Mouse (Mus musculus): Measurements from ENCODE around the gene Cttnbp2nl. TPM values are rescaled to one million over a fixed set of nuclear protein-coding genes. Genes with fewer than 3 reads are reported as not detected.

The Cttnbp2nl gene
- polyA plus RNA-seq, 1 experiment from 2014 or later, result 25.8 TPM

DNA sequence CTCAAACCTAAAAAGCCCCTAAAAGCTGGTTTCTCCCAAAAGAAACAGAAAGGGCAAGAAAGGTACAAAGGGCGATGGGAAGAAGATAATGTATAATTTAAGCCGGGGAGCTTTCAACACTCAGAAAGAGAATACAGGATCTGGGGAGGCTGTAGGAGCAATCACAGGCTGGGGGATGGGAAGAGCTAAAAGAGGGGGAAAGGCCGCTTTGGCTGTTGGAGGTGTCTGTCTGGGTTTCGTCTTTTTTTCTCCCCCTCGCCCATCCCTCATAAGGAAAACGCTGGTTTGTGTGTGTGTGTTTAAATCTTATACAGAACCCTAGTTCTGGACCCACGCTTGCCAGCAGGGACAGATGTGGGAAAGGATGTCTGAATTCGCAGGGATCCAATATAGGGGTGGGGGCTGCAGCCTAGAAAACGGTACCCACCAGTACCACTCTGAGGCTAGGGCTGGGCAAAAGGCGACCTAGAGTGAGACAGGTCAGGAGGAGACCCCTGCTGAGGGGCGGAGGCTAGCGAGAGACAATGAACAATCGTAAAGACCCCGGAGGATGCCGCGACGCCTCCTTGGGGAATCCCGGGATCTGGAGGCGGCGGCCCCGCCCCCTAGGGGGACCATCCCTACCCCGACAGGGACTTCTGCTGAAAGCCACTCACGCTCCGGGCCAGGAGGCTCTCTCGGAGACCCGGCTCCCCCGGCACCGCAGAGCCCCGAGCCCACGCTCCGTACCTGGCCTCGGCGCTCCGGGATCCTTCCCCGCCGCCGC is 592 bp downstream of the Cttnbp2nl start:
- peak overlapping the region; percentile 84 for H3K27ac ChIP-seq (ENCODE audit: low read length)
- peak overlapping the region; percentile 90 for H3K4me2 ChIP-seq (ENCODE audit: low read depth, low read length)
- no peaks in the 10 kb centered on the region for H3K27me3 ChIP-seq (ENCODE audit: control insufficient read depth, insufficient read depth, low read length)
- peak; percentile 49; the same call in 1 of the 2 replicates for ATAC-seq (ENCODE audit: insufficient read depth, low FRiP score)
- under 1% methylated on average over 37 of the region's 37 CpGs for WGBS
- H3K4me3 ChIP-seq (replicated peaks; ENCODE audit: low read length), result peak overlapping the region; percentile 89
- no peaks in the 10 kb centered on the region for H3K36me3 ChIP-seq (ENCODE audit: control insufficient read depth, insufficient read depth, low read length)
- H3K9me3 ChIP-seq (replicated peaks; ENCODE audit: control insufficient read depth, low read length), result no peaks in the 10 kb centered on the region
- H3K9ac ChIP-seq (ENCODE audit: low read length), result peak overlapping the region; percentile 89
- peaks cover 16% of the 10 kb centered on the region for H3K4me1 ChIP-seq (ENCODE audit: control insufficient read depth, insufficient read depth, low read length)

- H3K4me3 ChIP-seq (replicated peaks; ENCODE audit: low read length), result peak overlapping the region; percentile 89
- H3K27me3 ChIP-seq (ENCODE audit: control insufficient read depth, insufficient read depth, low read length), result no peaks in the 10 kb centered on the region
- peaks cover 16% of the 10 kb centered on the region for H3K4me1 ChIP-seq (ENCODE audit: control insufficient read depth, insufficient read depth, low read length)
- H3K36me3 ChIP-seq (ENCODE audit: control insufficient read depth, insufficient read depth, low read length), result no peaks in the 10 kb centered on the region
- H3K4me2 ChIP-seq (ENCODE audit: low read depth, low read length), result peak overlapping the region; percentile 90
- H3K9me3 ChIP-seq (replicated peaks; ENCODE audit: control insufficient read depth, low read length), result no peaks in the 10 kb centered on the region
- WGBS, result 42% methylated on average over 2 of the region's 2 CpGs
- no peak overlapping the region for H3K9ac ChIP-seq (ENCODE audit: low read length)
- ATAC-seq (ENCODE audit: insufficient read depth, low FRiP score), result no peak
- H3K27ac ChIP-seq (ENCODE audit: low read length), result peak overlapping the region; percentile 84
These were observed 1.8 kb downstream of the Cttnbp2nl start for GRCm38 (mm10) chr3:105051103-105051502.

GRCm38 (mm10) chr3:105049848-105050247 is 3.1 kb downstream of the Cttnbp2nl start:
- H3K27ac ChIP-seq (ENCODE audit: low read length), result no peak overlapping the region
- peaks cover 16% of the 10 kb centered on the region for H3K4me1 ChIP-seq (ENCODE audit: control insufficient read depth, insufficient read depth, low read length)
- H3K36me3 ChIP-seq (ENCODE audit: control insufficient read depth, insufficient read depth, low read length), result no peaks in the 10 kb centered on the region
- H3K4me3 ChIP-seq (replicated peaks; ENCODE audit: low read length), result no peak overlapping the region
- no peaks in the 10 kb centered on the region for H3K9me3 ChIP-seq (replicated peaks; ENCODE audit: control insufficient read depth, low read length)
- no peak overlapping the region for H3K4me2 ChIP-seq (ENCODE audit: low read depth, low read length)
- ATAC-seq (ENCODE audit: insufficient read depth, low FRiP score), result no peak
- H3K9ac ChIP-seq (ENCODE audit: low read length), result no peak overlapping the region
- H3K27me3 ChIP-seq (ENCODE audit: control insufficient read depth, insufficient read depth, low read length), result no peaks in the 10 kb centered on the region
- 55% methylated on average over 6 of the region's 6 CpGs for WGBS

- Histone ChIP-seq H3K9me3 (replicated peaks; ENCODE audit: control insufficient read depth, low read length) (no peaks in the 10 kb centered on the region), H3K4me1 (ENCODE audit: control insufficient read depth, insufficient read depth, low read length) (peaks cover 17% of the 10 kb centered on the region; the same call in 1 of the 2 replicates)
These were observed 5.3 kb downstream of the Cttnbp2nl start for GRCm38 (mm10) chr3:105047616-105048015.

GRCm38 (mm10) chr3:105046870-105047269 is 6.1 kb downstream of the Cttnbp2nl start:
- 51% methylated on average over 5 of the region's 5 CpGs for WGBS
- Histone ChIP-seq H3K27me3 (ENCODE audit: control insufficient read depth, insufficient read depth, low read length) (no peaks in the 10 kb centered on the region), H3K9me3 (replicated peaks; ENCODE audit: control insufficient read depth, low read length) (no peaks in the 10 kb centered on the region), H3K36me3 (ENCODE audit: control insufficient read depth, insufficient read depth, low read length) (no peaks in the 10 kb centered on the region), H3K4me3 (replicated peaks; ENCODE audit: low read length) (no peak overlapping the region), H3K4me2 (ENCODE audit: low read depth, low read length) (no peak overlapping the region), H3K4me1 (ENCODE audit: control insufficient read depth, insufficient read depth, low read length) (peaks cover 19% of the 10 kb centered on the region; the same call in 1 of the 2 replicates), H3K9ac (ENCODE audit: low read length) (no peak overlapping the region), H3K27ac (ENCODE audit: low read length) (no peak overlapping the region)
- no peak for ATAC-seq (ENCODE audit: insufficient read depth, low FRiP score)

More at GRCm38 (mm10) chr3:105047616-105048015, 5.3 kb downstream of the Cttnbp2nl start:
- no peaks in the 10 kb centered on the region for H3K27me3 ChIP-seq (ENCODE audit: control insufficient read depth, insufficient read depth, low read length)
- H3K36me3 ChIP-seq (ENCODE audit: control insufficient read depth, insufficient read depth, low read length), result no peaks in the 10 kb centered on the region
- H3K27ac ChIP-seq (ENCODE audit: low read length), result no peak overlapping the region
- 0 out of 2 replicates have a peak overlapping the region, but pooled peaks have one; percentile 28 for H3K9ac ChIP-seq (ENCODE audit: low read length)
- no peak overlapping the region for H3K4me2 ChIP-seq (ENCODE audit: low read depth, low read length)
- H3K4me3 ChIP-seq (replicated peaks; ENCODE audit: low read length), result no peak overlapping the region
- ATAC-seq (ENCODE audit: insufficient read depth, low FRiP score), result no peak
- WGBS, result 56% methylated on average over 8 of the region's 8 CpGs

- H3K27ac ChIP-seq (ENCODE audit: low read length), result no peak overlapping the region
- no peak for ATAC-seq (ENCODE audit: insufficient read depth, low FRiP score)
- H3K36me3 ChIP-seq (ENCODE audit: control insufficient read depth, insufficient read depth, low read length), result no peaks in the 10 kb centered on the region; the same call in 1 of the 2 replicates
- no peak overlapping the region for H3K9ac ChIP-seq (ENCODE audit: low read length)
- WGBS, result 84% methylated on average over 5 of the region's 5 CpGs
- H3K27me3 ChIP-seq (ENCODE audit: control insufficient read depth, insufficient read depth, low read length), result no peaks in the 10 kb centered on the region
- H3K9me3 ChIP-seq (replicated peaks; ENCODE audit: control insufficient read depth, low read length), result no peaks in the 10 kb centered on the region
- no peak overlapping the region for H3K4me2 ChIP-seq (ENCODE audit: low read depth, low read length)
- no peak overlapping the region for H3K4me3 ChIP-seq (replicated peaks; ENCODE audit: low read length)
- H3K4me1 ChIP-seq (ENCODE audit: control insufficient read depth, insufficient read depth, low read length), result 0 out of 2 replicates have a peak, but pooled peaks cover 19% of the 10 kb centered on the region
These were observed 9.2 kb downstream of the Cttnbp2nl start for GRCm38 (mm10) chr3:105043746-105044145.

DNA sequence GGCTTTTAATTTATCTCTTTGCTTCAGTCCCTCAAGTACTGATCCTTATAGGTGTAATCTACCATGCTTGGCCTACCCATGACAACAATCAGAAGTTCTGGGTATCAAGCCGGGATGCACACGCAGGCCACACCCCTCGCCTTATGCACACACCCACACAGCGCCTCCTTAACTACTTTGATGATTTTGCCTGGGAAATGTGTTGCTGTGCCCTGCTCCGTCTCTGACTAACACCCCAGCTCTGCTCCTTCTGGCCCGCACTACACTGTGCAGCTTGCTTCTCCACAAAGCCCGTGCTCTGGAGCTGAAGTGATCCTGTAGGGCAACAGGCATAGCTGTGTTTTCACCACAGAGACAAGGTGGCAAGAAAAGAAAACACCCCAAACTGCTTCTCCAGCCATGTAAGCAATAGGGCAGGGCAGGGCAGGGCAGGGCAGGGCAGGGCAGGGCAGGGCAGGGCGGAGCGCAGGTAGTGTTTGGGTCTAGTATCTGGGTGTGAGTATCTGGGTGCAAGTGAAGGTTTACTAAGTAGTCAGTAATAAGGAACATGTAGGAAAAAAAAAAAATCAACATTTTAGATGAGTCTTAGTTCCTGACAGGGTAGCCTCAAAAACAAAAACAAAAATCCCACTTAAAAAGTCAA is 11.8 kb downstream of the Cttnbp2nl start:
- no peaks in the 10 kb centered on the region; the same call in none of the 2 replicates for H3K36me3 ChIP-seq (ENCODE audit: control insufficient read depth, insufficient read depth, low read length)
- no peaks in the 10 kb centered on the region for H3K27me3 ChIP-seq (ENCODE audit: control insufficient read depth, insufficient read depth, low read length)
- H3K27ac ChIP-seq (ENCODE audit: low read length), result peak overlapping the region; percentile 74
- H3K4me2 ChIP-seq (ENCODE audit: low read depth, low read length), result no peak overlapping the region
- 76% methylated on average over 9 of the region's 9 CpGs for WGBS
- ATAC-seq (ENCODE audit: insufficient read depth, low FRiP score), result peak; percentile 76; the same call in 1 of the 2 replicates
- H3K4me3 ChIP-seq (replicated peaks; ENCODE audit: low read length), result no peak overlapping the region
- no peaks in the 10 kb centered on the region for H3K9me3 ChIP-seq (replicated peaks; ENCODE audit: control insufficient read depth, low read length)
- H3K4me1 ChIP-seq (ENCODE audit: control insufficient read depth, insufficient read depth, low read length), result 0 out of 2 replicates have a peak, but pooled peaks cover 12% of the 10 kb centered on the region
- no peak overlapping the region for H3K9ac ChIP-seq (ENCODE audit: low read length)

DNA sequence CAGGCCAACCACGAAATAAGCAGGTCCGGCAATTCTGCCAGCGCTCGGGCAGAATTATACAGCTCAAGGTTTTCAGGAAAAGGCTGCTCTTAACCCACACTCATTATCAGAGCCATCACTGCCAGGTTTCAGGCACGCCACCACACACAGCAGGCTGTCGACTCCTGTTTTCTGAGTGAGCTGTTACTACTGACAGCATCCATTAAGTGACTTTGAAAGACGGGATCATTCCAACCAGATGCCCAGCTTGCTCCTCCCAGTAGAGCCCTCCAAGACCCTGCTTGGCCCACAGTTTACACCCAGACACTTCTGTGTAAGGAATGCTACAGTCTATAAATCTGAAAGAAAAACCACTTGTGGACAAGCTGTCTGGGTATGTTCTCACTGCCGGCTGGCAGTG is 12.9 kb downstream of the Cttnbp2nl start:
- WGBS, result 53% methylated on average over 8 of the region's 8 CpGs
- Histone ChIP-seq H3K4me3 (replicated peaks; ENCODE audit: low read length) (no peak overlapping the region), H3K36me3 (ENCODE audit: control insufficient read depth, insufficient read depth, low read length) (no peaks in the 10 kb centered on the region; the same call in none of the 2 replicates), H3K4me2 (ENCODE audit: low read depth, low read length) (no peak overlapping the region), H3K9ac (ENCODE audit: low read length) (no peak overlapping the region), H3K27me3 (ENCODE audit: control insufficient read depth, insufficient read depth, low read length) (no peaks in the 10 kb centered on the region), H3K27ac (ENCODE audit: low read length) (no peak overlapping the region), H3K4me1 (ENCODE audit: control insufficient read depth, insufficient read depth, low read length) (0 out of 2 replicates have a peak, but pooled peaks cover 12% of the 10 kb centered on the region), H3K9me3 (replicated peaks; ENCODE audit: control insufficient read depth, low read length) (no peaks in the 10 kb centered on the region)
- ATAC-seq (ENCODE audit: insufficient read depth, low FRiP score), result no peak

GRCm38 (mm10) chr3:105037240-105037770 is 15.6 kb downstream of the Cttnbp2nl start:
- H3K9ac ChIP-seq (ENCODE audit: low read length), result no peak overlapping the region
- H3K36me3 ChIP-seq (ENCODE audit: control insufficient read depth, insufficient read depth, low read length), result no peaks in the 10 kb centered on the region; the same call in none of the 2 replicates
- H3K4me1 ChIP-seq (ENCODE audit: control insufficient read depth, insufficient read depth, low read length), result peaks cover 5% of the 10 kb centered on the region; the same call in 1 of the 2 replicates
- no peak for ATAC-seq (ENCODE audit: insufficient read depth, low FRiP score)
- WGBS, result 73% methylated on average over 6 of the region's 6 CpGs
- no peaks in the 10 kb centered on the region for H3K27me3 ChIP-seq (ENCODE audit: control insufficient read depth, insufficient read depth, low read length)
- H3K27ac ChIP-seq (ENCODE audit: low read length), result 0 out of 2 replicates have a peak overlapping the region, but pooled peaks have one; percentile 0
- no peaks in the 10 kb centered on the region for H3K9me3 ChIP-seq (replicated peaks; ENCODE audit: control insufficient read depth, low read length)
- H3K4me2 ChIP-seq (ENCODE audit: low read depth, low read length), result no peak overlapping the region
- H3K4me3 ChIP-seq (replicated peaks; ENCODE audit: low read length), result no peak overlapping the region

Measured in stomach, embryonic 16.5 days (tissue).